Mouse (Mus musculus): ENCODE results near the gene Rmi2. TPM values are rescaled to one million over a fixed set of nuclear protein-coding genes. Genes with fewer than 3 reads are reported as not detected.
A peak's percentile ranks its signal among the peaks of the same experiment; 100 is the strongest.

Gene Rmi2
- polyA plus RNA-seq, 1 experiment from 2014 or later: 2.1 TPM

- WGBS: 71% methylated on average over 7 of the region's 7 CpGs
- no peak overlapping the region for H3K9ac ChIP-seq
- no peak overlapping the region for H3K4me2 ChIP-seq
- H3K4me3 ChIP-seq: no peak overlapping the region
- no peaks in the 10 kb centered on the region for H3K27me3 ChIP-seq
- no peaks in the 10 kb centered on the region for H3K9me3 ChIP-seq (replicated peaks)
- no peaks in the 10 kb centered on the region for H3K4me1 ChIP-seq (replicated peaks)
- H3K36me3 ChIP-seq: no peaks in the 10 kb centered on the region
- no peak for ATAC-seq (replicated peaks; ENCODE audit: insufficient number of reproducible peaks, insufficient read depth, low FRiP score, low read depth)
- H3K27ac ChIP-seq: no peak overlapping the region
Observed at GRCm38 (mm10) chr16:10827766-10828460, 6.9 kb upstream of the Rmi2 start.

DNA sequence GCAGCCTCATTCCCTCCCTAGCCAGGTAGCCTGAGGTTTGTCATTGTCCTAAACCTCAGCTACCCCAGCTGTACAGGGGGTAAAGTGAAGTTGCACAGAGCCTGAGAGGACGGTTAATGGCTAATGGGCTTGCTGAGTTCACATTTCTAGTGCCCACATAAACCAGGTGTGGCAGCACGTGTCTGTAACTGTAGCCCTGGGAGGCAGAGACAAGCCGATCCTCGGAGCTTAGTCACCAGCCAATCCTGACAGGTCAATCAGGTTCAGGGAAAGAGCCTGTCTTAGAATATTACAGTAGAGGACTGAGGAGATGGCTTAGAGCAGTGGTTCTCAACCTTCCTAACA is 6.4 kb upstream of the Rmi2 start:
- Histone ChIP-seq H3K36me3 (no peaks in the 10 kb centered on the region), H3K9me3 (replicated peaks) (no peaks in the 10 kb centered on the region), H3K4me2 (no peak overlapping the region), H3K27ac (no peak overlapping the region), H3K9ac (no peak overlapping the region), H3K27me3 (no peaks in the 10 kb centered on the region), H3K4me1 (replicated peaks) (no peaks in the 10 kb centered on the region), H3K4me3 (no peak overlapping the region)
- no peak for ATAC-seq (replicated peaks; ENCODE audit: insufficient number of reproducible peaks, insufficient read depth, low FRiP score, low read depth)
- 70% methylated on average over 4 of the region's 4 CpGs for WGBS

DNA sequence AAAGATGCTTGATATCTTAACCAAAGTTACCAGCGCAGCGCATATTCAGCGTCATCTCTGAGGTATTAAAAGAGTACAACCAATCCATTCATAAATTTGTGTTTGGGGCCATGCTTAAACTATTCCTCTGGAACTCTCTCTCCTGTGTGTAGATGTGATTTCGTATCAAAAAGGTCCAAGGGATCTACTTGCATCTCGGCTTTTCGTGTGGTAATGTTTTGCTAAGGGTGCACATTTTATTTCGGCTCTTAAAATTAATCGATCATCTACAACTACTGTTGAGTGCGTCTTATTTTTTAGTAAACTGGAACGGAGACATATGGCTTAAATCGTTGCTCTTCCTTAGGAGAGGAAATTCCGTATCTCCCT is 333 bp upstream of the Rmi2 start:
- Histone ChIP-seq H3K4me3 (peak overlapping the region; percentile 90), H3K27me3 (no peaks in the 10 kb centered on the region), H3K9me3 (replicated peaks) (no peaks in the 10 kb centered on the region), H3K4me2 (peak overlapping the region; percentile 98), H3K9ac (peak overlapping the region; percentile 2; the same call in 1 of the 2 replicates), H3K4me1 (replicated peaks) (peaks cover 39% of the 10 kb centered on the region), H3K36me3 (no peaks in the 10 kb centered on the region), H3K27ac (no peak overlapping the region)
- 3% methylated on average over 12 of the region's 12 CpGs for WGBS
- ATAC-seq (replicated peaks; ENCODE audit: insufficient number of reproducible peaks, insufficient read depth, low FRiP score, low read depth): no peak

GRCm38 (mm10) chr16:10836388-10836787 is 1.5 kb downstream of the Rmi2 start:
- H3K27me3 ChIP-seq: no peaks in the 10 kb centered on the region
- no peaks in the 10 kb centered on the region for H3K9me3 ChIP-seq (replicated peaks)
- no peak overlapping the region for H3K4me3 ChIP-seq
- H3K27ac ChIP-seq: no peak overlapping the region
- H3K4me1 ChIP-seq (replicated peaks): peaks cover 46% of the 10 kb centered on the region
- WGBS: 86% methylated on average over 3 of the region's 3 CpGs
- no peak overlapping the region for H3K9ac ChIP-seq
- no peak overlapping the region for H3K4me2 ChIP-seq
- no peak for ATAC-seq (replicated peaks; ENCODE audit: insufficient number of reproducible peaks, insufficient read depth, low FRiP score, low read depth)
- no peaks in the 10 kb centered on the region for H3K36me3 ChIP-seq

DNA sequence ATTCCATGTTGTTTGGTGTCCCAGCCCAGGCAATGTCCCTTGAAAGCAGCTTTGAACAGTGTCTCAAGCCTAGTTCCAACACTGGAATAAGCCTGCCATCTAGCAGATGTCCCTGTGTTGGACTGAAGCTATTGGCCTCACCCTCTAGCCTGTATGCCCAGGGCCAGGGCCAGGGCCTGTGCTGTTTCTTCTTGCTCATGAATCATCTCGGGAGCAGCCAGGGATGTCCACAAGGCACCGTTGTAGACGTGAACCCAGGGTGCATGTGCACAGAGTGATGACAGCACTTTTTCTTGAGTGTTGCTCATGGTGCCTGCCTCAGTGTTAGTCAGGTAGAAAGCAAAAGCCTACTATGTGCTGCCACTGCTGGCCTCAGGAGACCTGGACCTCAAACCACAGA is 2.4 kb downstream of the Rmi2 start:
- WGBS: 71% methylated on average over 3 of the region's 3 CpGs
- ATAC-seq (replicated peaks; ENCODE audit: insufficient number of reproducible peaks, insufficient read depth, low FRiP score, low read depth): no peak
- H3K27ac ChIP-seq: no peak overlapping the region
- no peaks in the 10 kb centered on the region for H3K9me3 ChIP-seq (replicated peaks)
- H3K27me3 ChIP-seq: no peaks in the 10 kb centered on the region
- peaks cover 46% of the 10 kb centered on the region for H3K4me1 ChIP-seq (replicated peaks)
- H3K36me3 ChIP-seq: no peaks in the 10 kb centered on the region
- no peak overlapping the region for H3K9ac ChIP-seq
- no peak overlapping the region for H3K4me2 ChIP-seq
- H3K4me3 ChIP-seq: no peak overlapping the region

GRCm38 (mm10) chr16:10837903-10838302 is 3.0 kb downstream of the Rmi2 start:
- Histone ChIP-seq H3K4me1 (replicated peaks) (peaks cover 46% of the 10 kb centered on the region), H3K27ac (peak overlapping the region; percentile 82), H3K9ac (no peak overlapping the region), H3K36me3 (no peaks in the 10 kb centered on the region), H3K4me2 (0 out of 2 replicates have a peak overlapping the region, but pooled peaks have one; percentile 35), H3K4me3 (no peak overlapping the region), H3K9me3 (replicated peaks) (no peaks in the 10 kb centered on the region), H3K27me3 (no peaks in the 10 kb centered on the region)
- WGBS: 83% methylated on average over 1 of the region's 1 CpGs
- ATAC-seq (replicated peaks; ENCODE audit: insufficient number of reproducible peaks, insufficient read depth, low FRiP score, low read depth): no peak

GRCm38 (mm10) chr16:10838487-10839245 is 3.8 kb downstream of the Rmi2 start:
- no peaks in the 10 kb centered on the region for H3K9me3 ChIP-seq (replicated peaks)
- WGBS: 31% methylated on average over 10 of the region's 10 CpGs

GRCm38 (mm10) chr16:10840018-10840417 is 5.2 kb downstream of the Rmi2 start:
- no peak for ATAC-seq (replicated peaks; ENCODE audit: insufficient number of reproducible peaks, insufficient read depth, low FRiP score, low read depth)
- Histone ChIP-seq H3K4me3 (no peak overlapping the region), H3K9me3 (replicated peaks) (no peaks in the 10 kb centered on the region), H3K4me2 (no peak overlapping the region), H3K4me1 (replicated peaks) (peaks cover 54% of the 10 kb centered on the region), H3K36me3 (no peaks in the 10 kb centered on the region), H3K27ac (peak overlapping the region; percentile 82; the same call in 1 of the 2 replicates), H3K27me3 (no peaks in the 10 kb centered on the region), H3K9ac (no peak overlapping the region)
- WGBS: 74% methylated on average over 13 of the region's 14 CpGs

More at GRCm38 (mm10) chr16:10838487-10839245, 3.8 kb downstream of the Rmi2 start:
- peak; percentile 55; the same call in 1 of the 2 replicates for ATAC-seq (replicated peaks; ENCODE audit: insufficient number of reproducible peaks, insufficient read depth, low FRiP score, low read depth)
- Histone ChIP-seq H3K4me1 (replicated peaks) (peaks cover 52% of the 10 kb centered on the region), H3K27ac (peak overlapping the region; percentile 82), H3K36me3 (no peaks in the 10 kb centered on the region), H3K9ac (no peak overlapping the region), H3K27me3 (no peaks in the 10 kb centered on the region), H3K4me2 (peak overlapping the region; percentile 35), H3K4me3 (no peak overlapping the region)

DNA sequence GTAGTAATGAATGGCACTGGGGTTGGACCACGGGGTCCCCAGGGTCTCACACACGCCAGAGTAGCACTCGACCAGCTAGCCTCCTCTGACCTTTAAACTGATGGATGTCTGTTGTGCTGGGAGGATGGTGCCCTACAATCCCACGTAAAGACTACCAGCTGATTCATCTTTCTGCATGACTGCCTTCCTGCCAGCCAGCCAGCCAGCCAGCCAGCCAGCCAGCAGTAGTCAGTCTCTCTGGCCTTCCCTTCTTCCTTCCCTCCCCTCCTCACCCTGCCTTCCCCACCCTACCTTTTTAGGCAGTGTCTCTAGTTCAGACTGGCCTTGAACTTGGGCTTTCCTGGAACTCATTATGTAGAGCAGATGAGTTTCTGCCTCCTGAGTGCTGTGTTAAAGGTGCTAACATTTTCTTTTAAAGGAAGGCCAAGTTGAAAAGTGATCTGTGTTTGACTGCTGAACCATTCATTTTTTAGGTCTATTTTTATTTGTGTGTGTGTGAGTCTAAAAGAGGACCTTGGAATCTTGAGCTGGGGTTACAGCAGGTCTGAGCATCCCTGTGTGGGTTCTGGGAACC is 7.5 kb downstream of the Rmi2 start:
- WGBS: 83% methylated on average over 4 of the region's 4 CpGs
- no peak overlapping the region for H3K9ac ChIP-seq
- H3K9me3 ChIP-seq (replicated peaks): no peaks in the 10 kb centered on the region
- peaks cover 47% of the 10 kb centered on the region for H3K4me1 ChIP-seq (replicated peaks)
- no peak overlapping the region for H3K4me2 ChIP-seq
- H3K4me3 ChIP-seq: no peak overlapping the region
- H3K27ac ChIP-seq: no peak overlapping the region
- no peaks in the 10 kb centered on the region for H3K36me3 ChIP-seq
- ATAC-seq (replicated peaks; ENCODE audit: insufficient number of reproducible peaks, insufficient read depth, low FRiP score, low read depth): no peak
- H3K27me3 ChIP-seq: no peaks in the 10 kb centered on the region

- Histone ChIP-seq H3K9ac (peak overlapping the region; percentile 16; the same call in 1 of the 2 replicates), H3K36me3 (no peaks in the 10 kb centered on the region), H3K27me3 (no peaks in the 10 kb centered on the region), H3K4me2 (peak overlapping the region; percentile 63), H3K4me3 (peak overlapping the region; percentile 42), H3K9me3 (replicated peaks) (no peaks in the 10 kb centered on the region), H3K4me1 (replicated peaks) (peaks cover 35% of the 10 kb centered on the region), H3K27ac (peak overlapping the region; percentile 73)
- ATAC-seq (replicated peaks; ENCODE audit: insufficient number of reproducible peaks, insufficient read depth, low FRiP score, low read depth): peak; percentile 72
- 6% methylated on average over 18 of the region's 18 CpGs for WGBS
Observed at GRCm38 (mm10) chr16:10843486-10844318, 8.8 kb downstream of the Rmi2 start.

GRCm38 (mm10) chr16:10844319-10844670 is 9.4 kb downstream of the Rmi2 start:
- Histone ChIP-seq H3K4me3 (peak overlapping the region; percentile 42), H3K27ac (peak overlapping the region; percentile 73), H3K9ac (no peak overlapping the region), H3K4me1 (replicated peaks) (peaks cover 35% of the 10 kb centered on the region), H3K4me2 (peak overlapping the region; percentile 63), H3K9me3 (replicated peaks) (no peaks in the 10 kb centered on the region), H3K36me3 (no peaks in the 10 kb centered on the region), H3K27me3 (no peaks in the 10 kb centered on the region)
- ATAC-seq (replicated peaks; ENCODE audit: insufficient number of reproducible peaks, insufficient read depth, low FRiP score, low read depth): no peak
- 39% methylated on average over 6 of the region's 6 CpGs for WGBS
